Mouse (Mus musculus): Measurements from ENCODE around the gene Tmem156. TPM values are rescaled to one million over a fixed set of nuclear protein-coding genes. Genes with fewer than 3 reads are reported as not detected.

The Tmem156 gene
- polyA plus RNA-seq, 1 experiment from 2014 or later, result 1.2 TPM

DNA sequence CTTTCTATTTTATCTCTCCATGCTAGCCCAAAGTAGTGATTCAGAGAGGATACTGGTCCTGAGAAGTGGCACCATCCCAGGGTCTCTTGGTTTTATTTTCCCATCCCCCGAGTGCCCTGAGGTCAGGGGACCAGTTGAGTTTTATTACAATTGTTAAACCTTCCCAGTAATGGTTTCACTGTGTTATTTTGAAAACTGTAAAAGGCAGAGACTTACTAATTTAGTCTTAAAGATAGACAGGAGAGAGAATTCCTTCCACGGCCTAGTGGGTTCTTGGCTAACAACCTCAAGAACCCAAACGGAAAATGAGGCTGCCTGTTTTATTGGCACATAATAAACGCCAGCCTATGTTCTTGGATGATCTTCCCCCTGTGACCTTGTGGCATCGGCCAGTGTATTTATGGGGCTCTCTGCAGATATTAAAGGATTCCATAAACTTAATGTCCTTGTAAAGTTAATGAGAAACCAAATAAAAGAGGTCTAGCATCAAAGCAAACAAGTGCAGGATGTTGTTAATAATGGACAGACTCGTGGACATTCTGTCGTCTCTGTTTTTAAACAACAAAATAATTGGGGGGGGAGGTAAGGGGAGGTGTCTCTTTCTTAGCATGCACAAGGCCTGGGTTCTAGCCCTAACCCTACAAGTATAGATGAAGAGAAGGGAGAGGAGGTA is 79.9 kb downstream of the Tmem156 start:
- H3K4me3 ChIP-seq (replicated peaks), result no peak overlapping the region
- 50% methylated on average over 7 of the region's 7 CpGs for WGBS
- H3K27me3 ChIP-seq (replicated peaks), result no peaks in the 10 kb centered on the region
- H3K4me2 ChIP-seq (replicated peaks), result no peak overlapping the region
- no peaks in the 10 kb centered on the region for H3K4me1 ChIP-seq (replicated peaks)
- no peak overlapping the region for H3K9ac ChIP-seq
- ATAC-seq, result no peak
- no peaks in the 10 kb centered on the region for H3K9me3 ChIP-seq
- H3K36me3 ChIP-seq, result peaks cover 16% of the 10 kb centered on the region; the same call in 1 of the 2 replicates
- H3K27ac ChIP-seq, result no peak overlapping the region

DNA sequence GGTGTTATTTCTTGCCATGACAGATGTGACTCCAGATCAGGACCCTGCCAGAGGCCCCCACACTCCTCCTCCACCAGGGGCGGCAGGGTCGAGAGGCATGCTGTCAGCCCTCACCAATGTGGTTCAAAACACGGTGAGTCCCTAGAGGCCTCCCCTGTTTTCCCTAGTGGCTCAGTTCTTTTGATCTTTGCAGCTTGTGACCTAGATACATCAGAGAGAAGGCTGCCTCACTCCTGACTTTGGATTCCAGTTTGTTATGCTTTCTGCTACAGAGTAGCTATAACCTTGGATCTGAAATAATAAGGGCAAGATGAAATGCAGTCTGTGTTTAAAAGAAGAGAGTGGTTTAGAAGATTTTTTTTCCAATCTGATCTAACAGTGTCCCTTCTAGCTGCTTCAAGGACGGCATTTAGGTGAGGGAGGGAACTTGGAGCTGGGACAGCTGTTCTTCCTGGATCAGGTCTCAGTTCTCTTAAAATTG is 85.9 kb downstream of the Tmem156 start:
- Histone ChIP-seq H3K9ac (no peak overlapping the region), H3K4me2 (replicated peaks) (no peak overlapping the region), H3K27me3 (replicated peaks) (no peaks in the 10 kb centered on the region), H3K27ac (no peak overlapping the region), H3K4me1 (replicated peaks) (no peaks in the 10 kb centered on the region), H3K9me3 (no peaks in the 10 kb centered on the region), H3K4me3 (replicated peaks) (no peak overlapping the region), H3K36me3 (peaks cover 12% of the 10 kb centered on the region; the same call in 1 of the 2 replicates)
- ATAC-seq, result no peak
- 52% methylated on average over 4 of the region's 4 CpGs for WGBS

DNA sequence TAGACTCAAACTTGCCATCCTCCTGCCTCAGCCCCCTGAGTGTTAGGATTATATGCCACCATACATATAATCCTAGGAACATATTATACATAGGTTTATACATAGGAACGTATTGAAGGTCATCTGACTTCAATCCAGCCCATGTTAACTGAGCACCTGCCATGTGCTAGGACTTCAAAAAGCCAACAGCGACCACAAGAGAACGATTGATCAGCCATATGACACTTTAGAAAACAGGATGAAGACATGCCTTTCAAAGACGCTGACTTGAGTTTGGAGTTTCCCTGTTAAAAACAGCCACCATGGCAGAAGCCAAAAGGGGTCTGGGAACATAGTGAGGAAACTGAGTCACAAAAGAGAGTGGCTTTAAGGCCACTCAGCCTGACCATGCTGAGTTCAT is 86.7 kb downstream of the Tmem156 start:
- 87% methylated on average over 4 of the region's 4 CpGs for WGBS
- H3K27me3 ChIP-seq (replicated peaks), result no peaks in the 10 kb centered on the region
- H3K36me3 ChIP-seq, result peaks cover 9% of the 10 kb centered on the region; the same call in 1 of the 2 replicates
- H3K4me3 ChIP-seq (replicated peaks), result no peak overlapping the region
- H3K9me3 ChIP-seq, result no peaks in the 10 kb centered on the region
- no peak overlapping the region for H3K9ac ChIP-seq
- no peak for ATAC-seq
- H3K4me1 ChIP-seq (replicated peaks), result no peaks in the 10 kb centered on the region
- no peak overlapping the region for H3K27ac ChIP-seq
- no peak overlapping the region for H3K4me2 ChIP-seq (replicated peaks)

Other genes starting within 250 kb of the Tmem156 start
- 1.0 and 1.3 TPM in 2 replicates for gene Tlr1, start 158.6 kb downstream of the Tmem156 start, polyA plus RNA-seq (2015; fragmentation: Nextera tagmentation; extraction: Ambion mirVana)
- gene Tlr6, start 132.0 kb downstream of the Tmem156 start, polyA plus RNA-seq (2015; fragmentation: Nextera tagmentation; extraction: Ambion mirVana), result 0.42 and 0.59 TPM in 2 replicates
- 38.2 and 40.2 TPM in 2 replicates for gene Fam114a1, start 122.1 kb downstream of the Tmem156 start, polyA plus RNA-seq (2015; fragmentation: Nextera tagmentation; extraction: Ambion mirVana)
- 11.1 and 13.2 TPM in 2 replicates for gene Klhl5, start 15.4 kb upstream of the Tmem156 start, polyA plus RNA-seq (2015; fragmentation: Nextera tagmentation; extraction: Ambion mirVana)
- gene Wdr19, start 107.6 kb upstream of the Tmem156 start, polyA plus RNA-seq (2015; fragmentation: Nextera tagmentation; extraction: Ambion mirVana), result 4.8 and 4.9 TPM in 2 replicates
- gene Rfc1, start 243.5 kb upstream of the Tmem156 start, polyA plus RNA-seq (2015; fragmentation: Nextera tagmentation; extraction: Ambion mirVana), result 67.0 and 91.5 TPM in 2 replicates

Measured in intestine, embryonic 15.5 days (tissue).